Mouse (Mus musculus) kidney, postnatal 14 days (tissue): Measurements from ENCODE around the gene Nelfb.
"Not testable (repeated sequence)": the region's sequence is repeated elsewhere in the genome, so short reads cannot be mapped to it uniquely, and the experiment has no call there.

Experiments used
- DNase-seq: peaks from one replicate; pipeline ENCODE4 v3.0.0; 2022; ENCODE audit warnings: mixed read lengths

The Nelfb gene

GRCm38 (mm10) chr2:25211121-25211670 is at the start of gene Nelfb:
Gene Nelfb (minus strand): TSS chr2:25211489.
- DNase-seq = peak; percentile 94

- no peak for DNase-seq
Observed at GRCm38 (mm10) chr2:25258887-25259286, 47.6 kb upstream of the Nelfb start.

DNA sequence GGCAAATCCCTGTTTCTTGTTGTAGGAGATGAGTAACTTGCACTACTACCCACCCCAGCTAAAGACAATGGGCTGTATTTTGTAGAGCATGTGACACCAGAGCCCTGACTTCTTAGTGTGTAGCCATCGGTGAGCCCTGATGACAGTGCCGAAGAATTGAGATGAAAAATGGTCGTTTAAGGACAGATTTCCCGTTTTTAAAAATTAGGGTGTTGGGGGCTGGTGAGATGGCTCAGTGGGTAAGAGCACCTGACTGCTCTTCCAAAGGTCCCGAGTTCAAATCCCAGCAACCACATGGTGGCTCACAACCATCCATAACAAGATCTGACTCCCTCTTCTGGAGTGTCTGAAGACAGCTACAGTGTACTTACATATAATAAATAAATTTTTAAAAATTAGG is 46.0 kb upstream of the Nelfb start:
- not testable (repeated sequence) for DNase-seq

DNA sequence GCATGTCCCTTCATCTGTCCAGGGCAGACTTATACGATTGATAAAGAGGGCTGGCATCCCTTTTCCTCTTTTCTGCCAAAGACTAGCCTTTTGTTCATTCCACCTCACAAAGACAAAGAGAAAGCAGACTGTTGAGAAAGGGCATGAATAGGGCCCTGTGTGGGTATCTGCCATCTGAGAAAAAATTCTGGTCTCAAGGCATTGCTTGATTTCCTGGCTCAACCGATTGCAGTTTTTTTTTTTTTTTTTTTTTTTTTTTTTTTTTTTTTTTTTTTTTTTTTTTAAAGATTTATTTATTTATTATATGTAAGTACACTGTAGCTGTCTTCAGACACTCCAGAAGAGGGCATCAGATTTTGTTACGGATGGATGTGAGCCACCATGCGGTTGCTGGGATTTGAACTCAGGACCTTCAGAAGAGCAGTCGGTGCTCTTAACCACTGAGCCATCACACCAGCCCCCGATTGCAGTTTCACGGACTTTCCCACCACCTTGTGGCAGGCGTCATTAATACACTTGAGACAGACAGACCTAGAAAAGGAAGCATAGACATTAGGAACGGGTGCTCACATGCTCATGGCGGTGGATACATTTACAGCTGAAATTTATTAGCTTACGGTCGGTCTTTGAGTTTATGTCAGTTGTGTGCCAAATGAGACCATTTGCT is 45.3 kb upstream of the Nelfb start:
- DNase-seq = peak; percentile 70

- DNase-seq = peak; percentile 90
Observed at GRCm38 (mm10) chr2:25255284-25255779, 44.0 kb upstream of the Nelfb start, which contains the start of gene Tmem203. Gene Tmem203 (plus strand): TSS chr2:25255439.

GRCm38 (mm10) chr2:25252331-25252730 is 41.0 kb upstream of the Nelfb start:
- DNase-seq = no peak

DNA sequence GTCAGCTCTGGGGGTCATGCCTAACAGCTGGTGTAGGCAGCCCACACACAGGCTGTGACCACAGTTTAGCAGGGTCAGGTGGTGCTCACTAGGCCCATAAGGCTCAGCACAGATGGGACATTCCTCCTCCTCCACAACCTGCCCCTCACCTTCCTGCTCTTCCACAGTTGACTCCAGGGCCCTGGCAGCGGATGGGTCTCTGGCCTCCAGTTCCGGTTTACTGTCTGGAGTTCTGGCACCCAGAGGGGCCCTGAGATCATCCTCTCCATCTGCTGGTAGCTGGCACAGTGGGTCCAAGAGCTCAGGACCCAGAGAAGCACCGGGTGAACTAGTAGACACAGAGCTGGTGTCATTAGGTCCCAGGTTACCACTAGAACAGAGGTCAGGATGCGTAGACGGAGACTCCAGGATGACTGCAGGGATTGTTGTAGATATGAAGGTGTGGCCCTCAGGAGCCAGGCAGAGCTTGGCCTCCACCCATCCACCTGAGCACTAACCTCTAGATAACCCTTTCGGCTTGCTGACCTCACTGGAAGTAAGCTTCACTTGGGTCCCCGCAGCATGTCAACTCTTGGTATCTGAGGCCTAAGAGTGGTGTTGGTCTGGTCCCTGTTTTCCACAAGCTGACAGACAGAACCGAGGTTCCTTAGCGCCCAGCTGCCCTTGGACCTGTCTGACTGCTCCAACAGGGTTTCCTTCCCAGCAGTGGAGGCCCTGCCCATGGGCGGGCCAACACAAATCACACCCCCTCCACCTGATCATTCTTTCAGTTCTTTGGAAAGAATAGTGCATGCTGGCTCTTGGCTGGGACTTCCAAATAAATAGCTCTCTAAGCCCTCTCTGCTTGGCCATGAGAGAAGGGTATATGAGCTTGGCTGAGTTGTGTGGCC is 35.1 kb upstream of the Nelfb start, which contains the start of gene AL732309.1:
TSS of gene AL732309.1 (minus strand) at position 681 of the 890 bp plus-strand sequence.
- DNase-seq = no peak

- no peak for DNase-seq
Observed at GRCm38 (mm10) chr2:25244144-25244543, 32.9 kb upstream of the Nelfb start.

GRCm38 (mm10) chr2:25243342-25243741 is 32.1 kb upstream of the Nelfb start:
- no peak for DNase-seq

GRCm38 (mm10) chr2:25242101-25242506 is 30.8 kb upstream of the Nelfb start, which contains the start of the genes Rnf208 and Cysrt1:
Gene Rnf208 (plus strand): TSS chr2:25242255.
Gene Cysrt1 (minus strand): TSS chr2:25242452.
- no peak for DNase-seq

DNA sequence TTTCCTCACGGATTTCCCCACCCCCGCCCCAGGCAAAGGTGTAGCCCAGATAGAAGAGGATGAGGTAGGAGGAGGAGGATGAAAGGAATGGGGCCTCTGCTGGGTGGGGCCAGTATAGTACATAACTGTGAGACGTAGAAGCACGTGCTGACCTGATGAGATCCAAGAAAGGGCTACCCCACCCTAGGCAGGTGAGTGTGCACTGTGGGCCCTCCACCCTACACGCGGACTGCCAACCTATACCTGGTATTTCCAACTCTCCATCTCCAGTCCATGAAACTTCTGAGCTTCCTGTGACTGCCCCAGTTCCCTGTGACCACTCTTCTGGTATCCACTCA is 30.1 kb upstream of the Nelfb start:
- no peak for DNase-seq

DNA sequence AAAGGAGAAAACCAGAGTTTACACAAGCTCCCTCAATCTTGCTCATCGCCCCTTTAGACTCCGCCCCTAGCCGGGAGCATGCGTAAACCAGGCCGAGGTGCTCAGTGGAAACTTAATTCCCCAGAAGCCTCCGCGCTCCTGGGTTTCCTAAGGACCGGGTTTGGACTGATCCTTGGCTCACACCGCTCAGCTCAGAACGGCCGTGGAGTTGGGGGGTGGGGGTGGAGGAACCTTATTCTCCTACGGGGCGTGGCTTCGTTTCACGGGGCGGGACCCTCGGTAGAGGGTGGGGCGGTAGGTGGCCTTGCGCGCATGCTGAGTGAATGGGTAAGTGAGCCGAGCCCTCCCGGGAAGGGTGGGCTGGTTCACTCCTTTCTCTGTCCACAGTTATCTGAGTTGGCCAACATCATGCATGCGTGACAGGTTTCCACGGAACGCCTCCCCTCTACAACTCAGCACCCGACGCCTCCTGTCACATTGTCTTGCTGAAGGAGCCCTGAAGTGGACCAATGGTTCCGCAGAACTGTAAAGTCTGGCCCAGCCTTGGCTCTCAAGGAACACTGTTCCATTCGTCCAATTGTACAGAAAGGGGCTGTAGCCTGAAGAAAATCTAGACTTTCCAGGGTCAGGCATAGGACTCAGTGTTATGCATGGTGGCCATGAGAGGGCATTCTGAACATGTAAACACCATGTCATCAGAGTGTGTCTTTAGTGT is 29.6 kb upstream of the Nelfb start:
- peak; percentile 88 for DNase-seq

- DNase-seq = no peak
Observed at GRCm38 (mm10) chr2:25240310-25240709, 29.0 kb upstream of the Nelfb start.

- no peak for DNase-seq
Observed at GRCm38 (mm10) chr2:25239766-25240165, 28.5 kb upstream of the Nelfb start.

GRCm38 (mm10) chr2:25238106-25238505 is 26.8 kb upstream of the Nelfb start:
- no peak for DNase-seq

DNA sequence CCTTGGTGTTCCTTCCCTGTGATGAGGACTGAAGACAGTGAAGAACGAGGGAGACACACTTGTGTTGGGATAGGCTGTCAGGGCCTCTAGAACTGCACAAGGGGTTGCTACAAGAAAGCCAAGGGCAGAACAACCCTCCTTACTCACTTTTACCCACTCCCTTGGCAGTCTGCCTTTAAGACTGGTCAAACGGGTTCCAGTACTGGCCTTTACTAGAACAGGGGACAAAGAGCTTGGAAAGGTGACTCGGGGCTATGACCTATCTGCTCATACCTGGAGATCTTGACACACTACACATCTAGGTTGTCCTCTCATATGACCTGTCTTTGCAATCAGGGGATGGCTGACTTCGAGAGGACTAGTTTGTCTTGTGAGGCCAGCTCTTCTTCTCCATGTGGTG is 26.2 kb upstream of the Nelfb start:
- peak; percentile 75 for DNase-seq

DNA sequence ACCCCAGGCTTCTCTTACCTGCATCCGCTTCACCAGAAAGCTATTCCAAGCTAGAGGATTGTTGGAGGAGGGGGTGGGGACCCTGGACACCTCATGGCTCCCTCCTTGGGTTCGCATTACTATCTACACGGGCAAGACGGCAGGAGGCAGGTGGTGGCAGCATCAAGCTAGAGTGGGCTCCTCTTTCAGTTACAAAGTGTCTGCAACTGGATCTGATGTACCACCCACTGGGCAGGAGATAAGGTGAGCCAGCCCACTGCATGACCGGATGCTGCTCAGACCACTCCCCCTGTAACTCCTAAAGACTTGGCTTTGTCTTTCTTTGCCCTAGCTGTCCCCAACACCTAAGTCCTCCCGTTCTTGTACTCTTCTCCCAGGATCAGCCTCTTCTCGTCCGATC is 25.3 kb upstream of the Nelfb start, which contains the start of gene Rnf224:
TSS of gene Rnf224 (minus strand) at position 174 of the 400 bp plus-strand sequence.
- no peak for DNase-seq

GRCm38 (mm10) chr2:25234551-25235220 is 23.4 kb upstream of the Nelfb start:
- peak; percentile 60 for DNase-seq

- peak; percentile 67 for DNase-seq
Observed at GRCm38 (mm10) chr2:25234050-25234449, 22.8 kb upstream of the Nelfb start, which contains the start of gene Slc34a3. Gene Slc34a3 (minus strand): TSS chr2:25234364.

DNA sequence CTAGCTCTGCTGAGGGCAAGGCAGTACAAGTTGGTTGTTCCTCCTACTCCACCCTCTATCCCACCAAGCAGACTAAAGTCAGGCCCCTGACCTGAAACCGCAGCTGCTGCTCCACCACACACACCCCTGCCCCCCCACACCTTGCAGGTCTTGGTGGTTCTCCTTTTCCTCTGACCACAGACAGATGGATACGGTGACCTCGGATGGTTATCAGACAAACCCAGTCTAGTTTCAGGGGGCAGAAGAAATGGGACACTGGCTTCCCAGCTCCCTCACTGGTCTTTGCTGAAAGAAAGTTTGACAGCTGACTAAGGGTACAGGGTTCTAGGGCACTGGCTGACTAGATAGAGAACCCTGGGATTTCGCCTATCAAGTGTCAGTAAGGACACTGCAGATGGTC is 22.1 kb upstream of the Nelfb start:
- no peak for DNase-seq

- DNase-seq = no peak
Observed at GRCm38 (mm10) chr2:25231038-25231437, 19.7 kb upstream of the Nelfb start.

DNA sequence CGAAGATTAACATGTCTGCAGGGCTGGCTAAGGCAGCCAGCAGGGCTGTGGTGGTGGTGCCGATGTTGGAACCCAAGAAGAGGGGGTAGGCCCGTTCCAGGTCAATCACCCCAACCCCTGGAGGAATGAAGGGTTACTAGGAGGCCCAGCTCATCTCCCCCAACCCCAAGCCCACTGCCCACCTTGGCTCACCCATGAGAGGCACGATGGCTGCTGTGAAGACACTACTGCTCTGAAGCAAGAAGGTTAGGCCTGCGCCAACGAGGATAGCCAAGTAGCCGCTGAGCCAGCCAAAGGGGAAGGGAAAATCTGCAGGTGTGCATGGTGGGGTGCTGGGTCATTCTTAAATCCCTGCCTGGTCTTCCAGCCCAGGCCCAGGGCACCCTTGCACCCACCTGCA is 19.3 kb upstream of the Nelfb start:
- no peak for DNase-seq
